Mouse (Mus musculus) liver, adult 2 months (tissue): Measurements from ENCODE around the gene Kdm2b. TPM values are rescaled to one million over a fixed set of nuclear protein-coding genes. Genes with fewer than 3 reads are reported as not detected.

Experiments used
- DNase-seq: peaks from one replicate; pipeline ENCODE4 v3.0.0-alpha.2; 2011; ENCODE audit warnings: low read depth, low spot score; ENCODE audit errors: extremely low read depth
- H3K27ac ChIP-seq: fragments of 200-500 bp; replicated peaks from 2 replicates; pipeline ENCODE4 v1.5.1; 2012; ENCODE audit warnings: low read depth, mild to moderate bottlenecking, control low read depth, inconsistent platforms, low read length; ENCODE audit not compliant: insufficient read depth
- H3K27me3 ChIP-seq: fragments of 200-500 bp; 2 replicates; pipeline ENCODE4 v1.6.1; 2012; ENCODE audit warnings: mild to moderate bottlenecking, moderate library complexity, low read length, inconsistent platforms; ENCODE audit not compliant: control insufficient read depth, insufficient read depth
- H3K36me3 ChIP-seq: fragments of 200-500 bp; 2 replicates; pipeline ENCODE4 v1.6.1; 2012; ENCODE audit warnings: low read length, inconsistent platforms; ENCODE audit not compliant: control insufficient read depth, insufficient read depth
- H3K4me1 ChIP-seq: fragments of 200-500 bp; 2 replicates; pipeline ENCODE4 v1.6.1; 2011; ENCODE audit warnings: low read length; ENCODE audit not compliant: control insufficient read depth, insufficient read depth
- H3K4me3 ChIP-seq: fragments of 200-500 bp; 2 replicates; pipeline ENCODE4 v1.5.1; 2011; ENCODE audit warnings: low read depth, mild to moderate bottlenecking, control low read depth, low read length, moderate library complexity; ENCODE audit not compliant: insufficient read depth
- H3K79me2 ChIP-seq: fragments of 200-500 bp; 2 replicates; pipeline ENCODE4 v1.6.1; 2012; ENCODE audit warnings: inconsistent platforms, mild to moderate bottlenecking, low read length, moderate library complexity; ENCODE audit not compliant: control insufficient read depth, insufficient read depth
- H3K9ac ChIP-seq: fragments of 200-500 bp; 2 replicates; pipeline ENCODE4 v1.6.1; 2012; ENCODE audit warnings: low read depth, mild to moderate bottlenecking, control low read depth, inconsistent platforms, low read length
- CTCF ChIP-seq: fragments of 200-500 bp; IDR thresholded peaks from 2 replicates; pipeline ENCODE4 v1.5.1; 2011; ENCODE audit warnings: low read depth, low read length, control low read depth
- POLR2A ChIP-seq: fragments of 200-500 bp; IDR thresholded peaks from 2 replicates; pipeline ENCODE4 v1.6.1; 2011; ENCODE audit warnings: low read length, control low read depth; ENCODE audit not compliant: insufficient read depth; ENCODE audit errors: extremely low read depth
- WGBS: fragments of 180-500 bp; shearing (Covaris S2); methylation state at CpG from one replicate; pipeline ENCODE4 v1.1.7; 2018; 5-methylcytosine and 5-hydroxymethylcytosine counted together
- polyA plus RNA-seq: library from polyadenylated mRNA; depleted of rRNA; stranded (reverse); fragments of >200 nt; gene quantifications from 2 replicates; pipeline ENCODE4 v1.2.3, GENCODE M21; 2012
- total RNA-seq: library from RNA; depleted of rRNA; stranded (reverse); fragments of >200 nt; gene quantifications from 2 replicates; pipeline ENCODE4 v1.2.3, GENCODE M21; 2014

The Kdm2b gene
- total and polyA plus RNA-seq, 2 experiments = 3.0 to 7.1 TPM

DNA sequence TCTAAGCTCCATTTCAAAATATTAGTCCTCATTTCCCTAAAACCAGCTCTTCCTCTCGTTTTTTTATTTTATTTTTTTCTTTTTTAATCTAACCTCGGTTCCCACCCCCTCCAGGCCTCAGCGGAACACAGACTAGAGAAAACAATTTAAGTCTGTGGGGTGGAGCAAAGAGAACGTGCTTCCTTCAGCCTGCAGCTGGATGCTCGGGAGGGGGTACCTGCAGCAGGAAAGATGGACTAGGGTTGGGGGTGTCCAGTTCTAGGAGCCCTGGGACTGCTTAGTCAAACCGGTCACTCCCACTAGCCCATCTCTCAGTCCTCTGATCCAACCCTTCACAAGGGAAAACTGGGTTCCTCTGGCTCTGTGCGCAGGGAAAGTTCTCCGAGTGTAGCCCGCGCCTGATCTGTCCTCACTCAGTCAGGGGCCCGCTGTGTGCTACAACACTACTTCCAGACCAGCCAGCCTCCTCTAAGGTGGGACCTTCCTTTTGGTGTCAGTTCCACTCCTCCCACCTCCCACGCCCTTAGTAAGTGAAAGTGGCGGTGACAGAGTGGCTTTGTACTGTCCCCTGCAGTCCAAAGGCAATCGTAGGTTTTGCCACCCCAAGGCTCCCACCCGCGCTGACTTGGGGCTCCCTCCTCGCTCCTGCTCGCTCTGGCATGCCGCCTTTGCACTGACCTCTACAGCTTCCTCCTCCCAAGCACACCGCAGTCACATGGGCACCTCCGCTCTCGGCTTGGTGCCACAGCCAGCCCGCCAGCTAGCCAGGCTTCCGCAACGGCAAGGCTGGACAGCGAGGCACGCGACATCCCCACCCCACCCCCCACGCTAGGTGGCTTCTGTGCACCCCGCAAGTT lies 38.3 kb downstream of the Kdm2b start:
- TF ChIP-seq POLR2A (no peak), CTCF (no peak)
- Histone ChIP-seq H3K79me2 (no peaks in the 10 kb centered on the region), H3K4me3 (peak overlapping the region; percentile 52; the same call in 1 of the 2 replicates), H3K4me1 (peaks cover 11% of the 10 kb centered on the region), H3K27me3 (no peaks in the 10 kb centered on the region), H3K36me3 (no peaks in the 10 kb centered on the region), H3K9ac (peak overlapping the region; percentile 40), H3K27ac (peak overlapping the region; percentile 32)
- DNase-seq = peak; percentile 80
- WGBS = 4% methylated on average over 30 of the region's 30 CpGs

GRCm38 (mm10) chr5:122950329-122950953 lies 39.2 kb downstream of the Kdm2b start:
- H3K27ac ChIP-seq = no peak overlapping the region
- no peaks in the 10 kb centered on the region for H3K79me2 ChIP-seq
- DNase-seq = peak; percentile 74
- no peak for TF ChIP-seq CTCF
- no peak for TF ChIP-seq POLR2A
- H3K36me3 ChIP-seq = no peaks in the 10 kb centered on the region
- H3K9ac ChIP-seq = no peak overlapping the region
- H3K4me1 ChIP-seq = peaks cover 11% of the 10 kb centered on the region
- H3K27me3 ChIP-seq = no peaks in the 10 kb centered on the region
- WGBS = 19% methylated on average over 23 of the region's 23 CpGs
- H3K4me3 ChIP-seq = peak overlapping the region; percentile 23; the same call in 1 of the 2 replicates

DNA sequence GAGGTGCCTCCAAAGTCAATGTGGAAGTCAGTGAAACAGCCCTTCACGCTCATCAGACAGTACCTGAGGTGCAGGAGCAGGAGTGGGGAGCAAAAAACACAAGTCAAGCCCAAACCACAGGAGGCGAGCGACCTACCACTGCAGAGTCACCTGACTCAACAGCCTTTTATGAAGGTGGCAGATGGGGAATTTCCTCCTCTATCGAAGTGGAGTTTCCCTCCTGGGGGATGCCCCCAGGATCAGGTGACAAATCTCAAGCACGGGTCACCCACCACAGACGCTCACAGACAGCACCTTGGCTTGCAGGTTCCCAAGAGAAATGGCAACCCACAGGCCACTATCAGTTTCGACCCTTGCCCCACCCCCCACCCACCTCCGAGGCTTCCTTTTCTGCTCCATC lies 40.5 kb downstream of the Kdm2b start:
- Histone ChIP-seq H3K4me1 (peaks cover 11% of the 10 kb centered on the region), H3K79me2 (no peaks in the 10 kb centered on the region), H3K36me3 (no peaks in the 10 kb centered on the region), H3K4me3 (no peak overlapping the region), H3K27me3 (no peaks in the 10 kb centered on the region), H3K9ac (no peak overlapping the region), H3K27ac (no peak overlapping the region)
- TF ChIP-seq POLR2A = no peak
- TF ChIP-seq CTCF = no peak
- WGBS = 89% methylated on average over 8 of the region's 8 CpGs
- no peak for DNase-seq

GRCm38 (mm10) chr5:122947534-122947933 lies 42.1 kb downstream of the Kdm2b start:
- Histone ChIP-seq H3K27me3 (no peaks in the 10 kb centered on the region), H3K27ac (no peak overlapping the region), H3K4me1 (peaks cover 11% of the 10 kb centered on the region), H3K79me2 (no peaks in the 10 kb centered on the region), H3K36me3 (no peaks in the 10 kb centered on the region), H3K4me3 (no peak overlapping the region), H3K9ac (no peak overlapping the region)
- no peak for DNase-seq
- TF ChIP-seq CTCF (no peak), POLR2A (no peak)
- 79% methylated on average over 12 of the region's 12 CpGs for WGBS

- TF ChIP-seq CTCF (no peak), POLR2A (no peak)
- Histone ChIP-seq H3K79me2 (no peaks in the 10 kb centered on the region), H3K9ac (no peak overlapping the region), H3K4me3 (no peak overlapping the region), H3K36me3 (no peaks in the 10 kb centered on the region), H3K27ac (no peak overlapping the region), H3K27me3 (no peaks in the 10 kb centered on the region), H3K4me1 (peaks cover 16% of the 10 kb centered on the region)
- peak; percentile 95 for DNase-seq
- 29% methylated on average over 3 of the region's 3 CpGs for WGBS
Measured at GRCm38 (mm10) chr5:122938676-122939075, 50.9 kb downstream of the Kdm2b start.
